Mouse (Mus musculus) frontal cortex, postnatal 10 days (tissue): ENCODE measurements around the gene Bcan.

Source experiments
- DNase-seq, 2 experiments: peaks; one replicate each; pipeline ENCODE4 v3.0.0; 2022; ENCODE audit warnings: low spot score in 2 of 2, mixed read lengths in 1 of 2

Bcan gene

DNA sequence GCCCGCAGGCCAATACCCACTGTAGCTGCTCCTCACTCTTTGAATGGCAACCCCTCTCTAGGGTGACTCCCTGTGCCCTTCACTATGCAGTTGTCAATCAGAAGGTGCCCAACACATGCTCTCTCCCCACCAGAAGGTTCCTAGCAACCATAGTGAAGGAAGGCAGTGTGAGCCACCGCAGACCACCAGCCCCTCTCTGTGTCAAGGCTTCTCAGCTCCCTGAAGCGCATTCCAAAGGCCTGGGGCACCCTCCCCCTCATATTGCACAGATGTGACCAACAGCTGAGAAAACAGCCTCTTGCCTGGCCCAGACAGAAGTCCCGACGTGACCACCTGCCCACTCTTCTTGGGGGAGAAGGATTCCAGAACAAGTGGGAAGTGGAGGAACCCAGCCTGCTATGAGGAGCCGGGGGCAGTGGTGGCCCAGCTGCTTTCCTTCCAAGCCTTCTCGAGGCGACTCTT, 27.8 kb downstream of the Bcan start:
- DNase-seq: no peak

DNA sequence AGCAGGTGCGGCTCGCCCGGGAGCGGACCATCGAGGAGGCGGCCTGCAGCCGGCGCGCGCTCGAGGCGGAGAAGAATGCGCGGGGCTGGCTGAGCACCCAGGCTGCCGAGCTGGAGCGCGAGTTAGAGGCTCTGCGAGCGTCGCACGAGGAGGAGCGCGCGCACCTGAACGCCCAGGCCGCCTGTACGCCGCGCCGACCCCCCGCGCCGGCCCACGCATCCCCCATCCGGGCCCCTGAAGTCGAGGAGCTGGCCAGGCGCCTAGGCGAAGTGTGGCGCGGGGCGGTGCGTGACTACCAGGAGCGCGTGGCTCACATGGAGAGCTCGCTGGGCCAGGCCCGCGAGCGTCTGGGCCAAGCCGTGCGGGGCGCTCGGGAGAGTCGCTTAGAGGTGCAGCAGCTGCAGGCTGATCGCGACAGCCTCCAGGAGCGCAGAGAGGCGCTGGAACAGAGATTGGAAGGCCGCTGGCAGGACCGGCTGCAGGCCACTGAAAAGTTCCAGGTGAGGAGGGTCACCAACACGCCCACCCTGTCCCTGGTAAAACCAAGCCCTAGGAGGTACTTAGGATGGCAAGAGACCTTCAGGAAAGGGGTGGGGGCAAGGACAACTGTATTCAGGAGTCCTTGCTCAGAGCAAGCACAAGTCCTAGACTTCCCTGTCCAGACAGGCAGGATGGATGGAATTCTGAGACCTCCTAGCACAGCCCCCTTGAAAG, 28.4 kb downstream of the Bcan start:
- DNase-seq: no peak

DNA sequence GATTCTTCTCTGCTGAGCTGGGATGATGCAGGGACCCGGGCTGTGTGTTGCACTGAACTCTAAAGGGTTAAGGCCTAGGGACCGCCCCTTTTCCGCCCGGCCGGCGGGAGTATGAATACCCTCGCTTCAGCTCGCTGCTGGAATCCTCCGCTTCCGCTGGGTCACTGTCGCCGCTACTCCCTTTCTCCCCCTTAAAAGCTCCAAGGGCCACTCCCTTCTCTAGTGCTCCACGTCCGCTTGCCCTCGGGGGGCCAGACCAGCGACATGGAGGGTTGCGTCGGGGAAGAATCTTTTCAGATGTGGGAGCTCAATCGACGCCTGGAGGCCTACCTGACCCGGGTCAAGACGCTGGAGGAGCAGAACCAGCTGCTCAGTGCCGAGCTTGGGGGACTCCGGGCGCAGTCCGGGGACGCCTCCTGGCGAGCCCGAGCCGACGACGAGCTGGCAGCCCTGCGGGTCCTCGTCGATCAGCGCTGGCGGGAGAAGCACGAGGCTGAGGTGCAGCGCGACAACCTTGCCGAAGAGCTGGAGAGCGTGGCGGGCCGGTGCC, 29.0 kb downstream of the Bcan start, which contains the start of gene Nes:
Gene Nes (plus strand): TSS at position 140 of the 550 bp plus-strand sequence.
- DNase-seq: peak in 1 of 2 experiments; percentile 41

DNA sequence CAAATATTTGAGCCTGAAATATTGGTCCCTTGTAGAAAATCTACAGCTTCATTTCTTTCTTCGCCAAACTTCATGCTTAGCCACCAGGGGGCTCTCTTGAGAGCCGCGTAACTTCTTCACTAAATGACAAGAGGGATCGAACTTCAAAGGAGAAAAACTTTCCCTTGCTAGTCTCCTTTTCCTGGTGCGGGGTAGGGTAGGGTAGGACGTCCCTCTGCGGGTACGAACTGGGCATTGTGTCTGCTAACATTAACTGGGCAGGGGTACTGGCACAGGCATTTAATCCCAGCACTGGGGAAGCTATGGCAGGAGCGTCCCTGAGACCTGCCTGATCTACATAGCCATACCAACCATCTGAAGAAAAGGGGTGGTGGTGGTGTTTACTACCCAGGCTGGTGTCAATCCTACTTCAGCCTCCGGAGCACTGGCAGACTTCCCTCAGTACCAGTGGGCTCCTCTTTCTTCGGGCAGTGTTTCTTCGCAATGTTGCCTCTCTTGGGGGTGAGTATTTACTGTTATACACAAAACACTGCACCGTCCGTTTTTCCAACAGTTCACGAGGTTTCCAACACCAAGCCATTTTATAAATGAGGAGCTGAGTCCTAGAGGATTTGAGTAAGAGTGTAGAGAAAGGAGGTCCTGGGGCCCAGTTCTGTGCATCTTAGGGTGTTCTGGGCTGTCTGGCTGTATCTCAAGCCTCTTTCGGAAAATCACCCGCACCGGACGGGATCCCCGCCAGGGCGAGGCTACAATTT, 29.7 kb downstream of the Bcan start:
- peak in 1 of 2 experiments; percentile 41 for DNase-seq

DNA sequence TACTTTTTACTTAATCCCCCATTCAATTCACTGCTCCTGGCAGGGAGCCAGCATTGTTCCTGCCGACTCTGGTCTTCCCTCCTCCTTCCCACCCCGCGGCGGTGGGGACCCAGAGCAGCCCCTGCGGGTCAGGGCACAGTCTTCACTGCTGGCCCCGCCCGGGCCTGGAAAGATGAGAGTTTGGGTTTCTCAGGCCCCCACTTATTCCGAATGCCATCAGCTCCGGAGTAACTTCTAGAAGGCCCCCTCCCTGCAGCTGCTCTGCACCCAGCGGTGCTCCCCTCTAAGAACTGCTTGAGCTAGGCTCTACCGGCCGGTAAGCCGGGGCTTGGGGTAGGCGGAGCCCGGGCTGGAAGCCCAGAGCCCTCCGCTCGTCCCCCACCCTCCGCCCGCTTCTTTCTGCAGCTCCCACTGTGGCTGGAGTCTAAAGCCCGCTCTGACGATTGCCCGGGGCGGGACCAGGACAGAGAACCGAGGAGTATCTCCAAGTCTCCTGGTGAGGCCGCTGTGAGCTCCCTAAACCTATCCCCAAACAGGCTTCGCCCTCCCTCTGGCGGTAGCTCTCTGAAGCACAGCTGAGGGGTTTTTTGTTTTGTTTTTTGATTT, 39.3 kb downstream of the Bcan start:
- peak; percentile 77 to 83 for DNase-seq

DNA sequence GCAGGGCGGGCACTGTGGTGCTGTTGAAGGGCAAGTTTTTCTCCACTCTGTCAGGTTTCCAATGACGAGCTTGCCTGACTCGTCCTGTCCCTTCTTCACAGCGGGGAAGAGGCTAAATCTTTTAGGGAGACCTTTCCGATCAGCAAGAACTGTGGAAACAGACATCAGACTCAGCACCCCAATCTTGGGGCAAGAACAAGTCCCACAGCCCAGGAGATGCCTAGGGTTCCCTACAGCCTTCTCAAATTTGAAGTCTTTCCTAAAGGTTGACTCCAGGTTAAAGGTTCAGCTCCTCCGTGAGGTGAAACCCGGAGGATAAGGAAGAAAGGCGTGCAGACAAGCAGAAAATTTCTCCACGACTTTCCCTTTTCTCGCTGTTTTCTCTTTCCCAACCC, 39.8 kb downstream of the Bcan start:
- no peak for DNase-seq

DNA sequence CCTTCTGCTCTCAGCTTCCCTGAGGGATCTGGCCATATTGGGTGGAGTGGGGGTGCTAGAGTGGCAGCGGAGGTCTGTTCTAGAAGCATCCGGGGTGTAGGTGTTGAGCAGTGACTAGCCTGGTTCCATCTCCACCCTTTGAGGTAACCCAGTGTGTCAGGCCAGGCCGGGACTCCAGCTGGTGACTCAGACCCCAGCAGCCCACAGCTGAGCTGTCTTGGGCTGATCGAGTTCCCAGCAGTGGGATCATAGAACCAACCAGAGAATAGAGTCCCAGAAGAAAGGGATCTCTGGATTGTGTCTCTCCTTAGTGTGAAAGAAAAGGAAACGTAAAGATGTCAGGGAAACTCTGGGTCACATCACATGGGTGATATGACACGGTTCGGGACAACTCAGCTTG, 40.7 kb downstream of the Bcan start:
- no peak for DNase-seq

DNA sequence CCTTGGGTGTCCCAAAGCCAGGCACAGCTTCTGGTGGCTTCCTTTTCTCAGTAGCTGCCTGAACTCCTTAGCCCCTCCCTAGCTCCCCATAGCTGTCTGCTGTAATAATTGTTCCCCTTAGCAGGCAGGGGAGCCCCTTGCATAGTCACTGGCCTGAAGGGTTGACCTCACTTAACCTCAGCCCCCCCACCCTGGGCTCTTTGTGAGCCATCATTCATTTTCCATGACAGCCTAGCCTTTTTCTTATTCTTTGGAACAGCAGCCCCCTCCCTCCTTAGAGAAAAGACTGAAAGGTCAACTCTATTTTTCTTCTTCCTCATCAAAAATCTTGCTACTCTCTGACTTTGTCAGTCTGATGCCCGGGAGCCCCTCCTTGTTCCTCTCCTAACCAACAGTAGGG, 41.1 kb downstream of the Bcan start:
- DNase-seq: no peak

DNA sequence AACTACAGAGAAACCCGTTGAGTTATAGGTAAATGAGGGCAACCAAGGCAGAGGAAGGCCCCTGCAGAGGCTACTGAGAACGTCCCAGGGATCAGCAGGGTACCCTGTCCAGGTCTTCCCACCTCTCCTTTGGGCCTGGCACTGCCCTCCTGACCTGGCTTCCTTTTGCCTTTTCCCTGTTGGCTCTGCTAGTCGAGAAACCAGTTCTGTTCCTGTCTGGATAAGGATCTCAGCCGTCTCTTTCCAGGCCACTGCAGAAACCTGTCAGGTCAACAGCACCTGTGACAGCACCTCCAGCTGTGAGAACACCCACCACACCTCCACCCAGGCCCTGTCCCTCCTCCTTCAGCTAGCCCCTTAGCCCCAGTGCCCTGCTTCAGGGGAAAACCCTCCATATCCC, 41.6 kb downstream of the Bcan start:
- DNase-seq: no peak

DNA sequence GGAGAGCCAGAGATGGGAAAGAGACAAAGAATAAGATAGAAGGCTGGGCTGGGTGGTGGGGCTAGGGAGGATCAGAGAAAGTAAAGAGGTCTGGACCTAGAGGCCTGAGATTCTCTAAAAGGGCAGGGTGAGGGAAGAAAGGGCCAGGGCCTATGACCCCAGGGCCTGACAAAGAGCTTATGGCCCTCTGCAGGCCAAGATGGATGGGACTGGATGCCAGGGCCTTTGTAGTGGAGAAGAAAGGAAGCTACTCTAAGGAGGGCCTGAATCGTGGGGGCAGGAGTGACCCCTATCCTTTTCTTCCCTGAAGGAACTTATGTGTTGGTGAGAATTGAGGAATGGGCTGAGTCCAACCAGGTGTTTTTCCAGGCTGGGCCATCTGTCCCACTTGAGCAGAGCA, 42.0 kb downstream of the Bcan start:
- DNase-seq: no peak

DNA sequence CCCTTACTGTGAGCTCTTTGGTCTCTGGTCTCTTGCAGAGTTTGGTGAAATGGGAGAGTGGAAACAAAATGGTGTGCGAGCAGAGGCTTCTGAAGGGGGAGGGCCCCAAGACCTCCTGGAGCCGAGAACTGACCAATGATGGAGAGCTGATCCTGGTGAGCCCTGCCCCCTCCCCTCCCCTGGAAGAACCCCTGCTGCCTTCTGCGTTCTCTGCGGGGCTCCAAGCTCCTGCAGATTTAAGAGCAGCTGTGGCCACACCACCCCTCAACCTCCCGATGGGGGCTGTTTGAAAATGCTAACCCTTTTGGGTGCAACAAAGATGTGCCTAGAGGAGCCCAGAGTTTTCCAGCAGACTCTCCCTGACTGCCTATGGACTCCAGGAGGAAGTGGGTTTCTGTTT, 47.6 kb downstream of the Bcan start:
- no peak for DNase-seq

DNA sequence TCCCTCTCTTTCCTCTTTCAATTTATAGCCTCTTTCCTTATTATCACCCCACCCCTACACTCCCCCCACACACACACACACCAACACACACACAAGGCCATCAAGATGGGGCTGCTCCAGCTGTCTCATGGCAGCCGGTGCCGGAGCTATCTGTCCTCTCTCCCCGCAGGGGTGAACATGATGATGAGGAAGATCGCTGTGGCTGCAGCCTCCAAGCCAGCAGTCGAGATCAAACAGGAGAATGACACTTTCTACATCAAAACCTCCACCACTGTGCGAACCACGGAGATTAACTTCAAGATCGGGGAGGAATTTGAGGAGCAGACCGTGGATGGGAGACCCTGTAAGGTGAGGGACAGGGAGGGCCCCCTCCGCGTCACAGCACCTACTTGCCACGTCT, 48.1 kb downstream of the Bcan start:
- DNase-seq: no peak

DNA sequence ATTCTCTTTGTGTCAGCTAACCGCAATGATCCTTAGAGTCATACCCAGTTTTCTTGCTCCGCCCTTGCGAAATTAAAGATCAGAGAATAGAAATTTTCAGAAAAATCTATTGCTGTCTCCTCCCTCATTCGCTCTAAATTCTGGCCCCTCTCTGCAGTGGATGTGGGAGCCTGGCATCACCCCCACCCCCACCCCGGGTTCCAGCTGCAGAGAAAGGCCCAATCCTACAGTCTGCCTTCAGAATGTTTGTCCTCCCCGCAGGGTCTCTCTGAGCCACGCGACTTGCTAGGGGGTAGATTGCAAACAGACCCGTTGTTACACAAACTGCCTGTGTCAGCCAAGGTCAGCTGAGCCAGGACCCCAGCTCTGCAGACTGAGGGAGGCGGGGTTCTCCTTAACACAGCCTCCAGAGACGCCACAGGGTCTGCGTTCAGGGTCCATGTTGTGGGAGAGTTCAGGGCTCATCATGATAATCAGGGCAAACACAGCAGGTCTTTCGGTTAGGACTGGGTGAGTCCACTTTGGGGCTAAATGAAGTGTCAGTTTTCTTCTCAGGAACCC, 50.0 kb downstream of the Bcan start:
- DNase-seq: no peak

DNA sequence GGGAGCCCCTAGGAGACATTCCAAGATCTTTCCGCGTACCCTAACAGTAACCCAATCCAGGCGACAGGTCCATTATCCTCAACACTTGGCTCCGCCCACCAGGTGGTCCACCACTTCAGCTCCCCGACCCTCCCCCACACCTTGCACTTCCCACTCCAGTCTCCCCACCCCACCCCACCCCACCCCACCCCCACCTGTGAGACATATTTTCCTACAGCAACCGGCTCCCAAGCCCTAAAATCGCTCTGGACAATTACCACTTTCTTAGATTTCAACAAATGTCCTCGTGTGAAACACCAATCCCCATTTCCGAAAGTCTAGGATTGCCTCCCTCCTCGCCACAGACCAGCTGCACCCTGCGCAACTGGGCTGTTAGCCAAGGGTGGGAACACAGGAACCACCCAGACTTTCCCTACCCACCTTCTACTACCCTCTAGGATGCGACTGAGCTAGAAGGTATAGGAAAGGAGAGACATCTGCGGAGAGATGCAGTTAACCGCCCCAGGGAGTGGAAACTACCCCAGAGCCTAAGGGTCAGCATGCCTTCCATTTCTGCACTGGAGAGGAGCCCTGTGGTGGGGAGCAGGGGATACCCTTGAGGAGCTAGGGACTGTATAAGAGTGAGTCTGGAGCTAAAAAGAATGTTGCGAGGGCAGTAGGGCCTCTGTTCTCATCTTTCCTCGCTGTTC, 50.6 kb downstream of the Bcan start:
- no peak for DNase-seq

DNA sequence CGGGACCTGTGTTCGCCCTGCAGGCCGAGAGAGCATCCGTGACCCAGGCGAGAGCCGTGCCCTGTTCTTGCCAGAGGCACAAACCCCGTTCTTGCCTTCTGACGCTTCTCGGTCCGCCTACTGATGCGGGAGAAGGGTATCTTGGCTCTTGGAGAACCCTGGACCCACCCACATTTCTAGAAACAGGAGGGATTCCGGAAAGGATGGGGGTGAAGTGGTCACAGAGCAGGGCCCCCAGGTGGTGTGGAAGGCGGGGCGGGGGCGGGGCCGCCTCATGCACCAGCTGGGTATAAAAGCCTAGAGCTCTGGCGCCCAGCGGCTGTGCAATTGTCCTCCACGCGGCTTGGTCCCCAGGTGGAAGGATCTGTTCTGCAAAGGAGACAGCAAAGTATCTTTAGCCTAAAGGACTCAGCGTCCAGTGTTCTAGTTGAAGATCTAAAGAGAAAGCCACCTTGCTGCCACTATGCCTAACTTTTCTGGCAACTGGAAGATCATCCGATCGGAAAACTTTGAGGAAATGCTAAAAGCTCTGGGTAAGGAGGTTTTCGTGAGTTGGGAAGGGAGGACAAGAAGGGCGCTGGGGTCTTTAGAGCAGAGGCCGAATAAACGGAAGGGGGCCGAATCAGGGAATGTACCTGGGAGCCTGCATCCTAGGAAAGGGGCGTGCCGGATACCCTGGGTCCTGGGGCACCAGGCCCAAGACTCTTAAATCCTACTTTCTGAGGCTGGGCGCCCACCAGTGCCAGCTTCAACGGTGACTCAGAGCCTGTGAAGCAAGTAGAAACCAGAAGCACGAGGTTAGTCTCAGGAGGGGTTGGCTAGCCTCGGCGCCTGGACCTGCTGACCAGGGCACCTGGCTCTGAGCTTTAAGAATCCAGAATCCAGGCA, 51.4 kb downstream of the Bcan start, which contains the start of gene Crabp2:
Gene Crabp2 (plus strand): TSS at position 289 of the 888 bp plus-strand sequence.
- DNase-seq: no peak

DNA sequence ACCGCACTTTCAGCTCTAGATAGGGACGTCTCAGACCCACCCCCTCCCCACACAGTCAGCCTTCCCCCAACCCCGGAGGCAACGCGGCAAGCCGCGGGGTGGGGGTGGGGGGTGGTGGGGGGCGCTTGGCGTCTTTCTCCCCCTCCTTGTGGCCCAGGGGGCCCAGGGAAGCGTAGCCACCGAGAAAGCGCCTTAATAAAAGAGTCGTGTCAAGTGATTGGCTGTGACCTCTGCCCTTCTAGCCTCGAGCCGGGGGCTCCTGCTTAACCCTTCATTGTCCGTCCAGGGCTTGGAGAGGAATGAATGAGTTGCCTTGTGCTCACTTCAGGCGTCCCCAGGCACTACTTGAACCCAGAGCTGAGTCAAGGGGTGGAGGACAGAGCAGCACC, 52.2 kb downstream of the Bcan start:
- no peak for DNase-seq

DNA sequence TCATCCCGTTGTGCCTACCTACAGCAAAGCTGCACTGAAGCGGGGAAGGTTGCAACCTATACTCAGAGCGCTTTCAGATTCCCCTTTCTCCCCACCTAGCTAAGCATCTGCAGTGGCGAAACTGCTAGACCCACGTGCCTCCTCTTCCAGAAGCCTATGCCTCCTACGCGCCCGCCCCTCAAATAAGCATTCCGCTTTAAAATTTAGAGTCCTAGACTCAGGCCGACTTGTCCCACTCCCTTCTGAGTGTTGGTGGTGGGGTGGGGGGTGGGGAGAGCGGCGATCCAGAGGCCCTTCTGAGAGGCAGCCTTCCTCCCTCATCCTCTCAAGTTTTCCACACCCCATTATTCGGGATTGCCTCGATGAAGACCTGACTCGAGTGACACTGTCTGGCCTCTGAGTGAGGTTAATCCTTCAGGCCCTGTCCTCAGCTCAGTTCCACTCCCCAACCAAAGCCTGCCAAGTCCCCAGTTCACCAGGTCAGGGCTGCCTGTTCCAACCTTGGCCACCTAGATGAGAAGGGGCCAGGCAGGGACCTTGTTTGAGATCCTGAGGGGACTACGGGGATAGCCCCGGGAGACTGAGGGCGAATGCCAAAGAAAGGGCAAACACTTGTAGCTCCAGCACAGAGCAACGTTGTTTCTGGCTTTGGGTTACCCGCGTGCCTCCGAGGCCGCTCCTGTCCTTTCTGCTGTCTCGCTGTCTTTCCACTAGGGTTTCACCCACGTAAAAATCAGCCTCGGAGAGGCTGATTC, 52.8 kb downstream of the Bcan start:
- no peak for DNase-seq

DNA sequence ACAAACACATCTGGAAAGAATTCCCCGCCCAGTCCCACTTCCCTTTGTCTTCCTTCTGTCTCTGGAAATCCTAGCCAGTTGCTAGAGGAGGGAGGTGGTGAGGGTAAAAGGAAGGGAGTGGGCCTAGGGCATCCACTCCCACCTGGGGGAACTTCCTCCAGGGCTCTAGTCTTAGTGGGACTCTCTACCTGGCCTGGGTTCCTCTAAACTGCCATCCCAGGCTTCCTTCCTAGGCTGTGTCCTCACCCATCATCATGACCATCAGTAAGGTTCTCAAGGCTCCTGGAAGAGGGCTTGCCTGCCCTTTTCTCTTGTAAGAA, 53.5 kb downstream of the Bcan start:
- DNase-seq: no peak

DNA sequence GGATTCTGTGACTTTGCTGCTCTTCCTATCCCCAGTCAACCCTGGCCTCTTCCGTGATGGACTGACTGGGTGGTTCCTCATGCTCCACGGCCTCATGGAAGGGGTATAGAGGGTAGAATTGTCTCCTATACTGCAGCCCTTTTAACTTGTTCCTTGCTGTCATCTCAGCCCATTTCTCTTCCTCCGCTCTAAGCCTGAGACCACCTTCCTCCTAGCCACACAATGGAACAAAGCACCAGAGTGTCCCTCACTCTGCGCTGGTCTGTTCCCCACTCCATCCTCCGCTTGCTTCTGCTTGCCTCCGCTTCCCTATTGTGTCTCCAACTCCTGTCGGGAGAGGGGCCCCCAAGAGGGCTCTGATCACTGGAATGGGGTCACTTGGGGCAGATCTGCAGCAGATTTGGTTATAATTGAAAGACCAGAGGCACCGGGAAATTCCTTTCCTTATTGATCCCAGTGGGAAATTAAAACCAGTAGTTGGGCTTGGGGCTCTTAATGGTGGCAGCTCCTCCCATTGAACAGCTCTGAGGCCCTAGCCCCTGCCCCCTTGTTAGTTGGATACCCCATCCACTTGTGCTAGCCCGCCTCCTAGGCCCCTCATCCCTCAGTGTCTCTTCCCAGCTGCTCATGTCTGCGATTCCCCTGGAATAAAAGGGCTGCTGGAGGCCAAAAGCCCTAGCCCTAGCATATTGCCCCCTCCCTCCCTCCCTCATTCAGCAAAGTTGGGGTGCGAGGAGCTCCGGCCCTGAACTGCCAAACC, 54.1 kb downstream of the Bcan start:
- DNase-seq: no peak
